Mouse (Mus musculus) c-Kit-positive CD71-positive TER-119-positive erythroid progenitor cells, embryonic 14.5 days (primary cell): ENCODE data around the gene Fbxw4.
"Not testable (repeated sequence)": the region's sequence is repeated elsewhere in the genome, so short reads cannot be mapped to it uniquely, and the experiment has no call there.

Experiments
- DNase-seq: peaks from one replicate; pipeline ENCODE4 v3.0.0-alpha.2; 2013; ENCODE audit warnings: low spot score

Fbxw4 gene

GRCm38 (mm10) chr19:45656810-45657595 is 3.1 kb downstream of the Fbxw4 start:
- no peak for DNase-seq

DNA sequence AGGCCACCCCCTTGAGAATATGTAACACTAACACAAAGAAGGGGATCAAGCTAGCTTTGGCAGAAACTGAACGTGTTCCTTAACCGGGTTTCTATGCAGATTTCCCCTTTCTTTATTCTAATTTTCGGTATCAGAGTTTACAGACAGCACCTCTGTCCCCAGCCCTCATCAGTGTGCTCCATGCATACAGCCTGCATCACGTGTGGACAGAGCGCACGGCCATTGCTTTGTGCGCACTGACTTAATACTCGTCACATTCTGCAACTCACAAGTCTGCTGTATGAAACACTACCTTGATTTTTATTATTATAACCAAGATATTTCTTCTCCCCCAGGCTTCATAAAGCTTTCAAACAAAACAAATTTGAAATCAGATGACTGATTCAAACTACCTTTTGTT is 4.2 kb downstream of the Fbxw4 start:
- no peak for DNase-seq

DNA sequence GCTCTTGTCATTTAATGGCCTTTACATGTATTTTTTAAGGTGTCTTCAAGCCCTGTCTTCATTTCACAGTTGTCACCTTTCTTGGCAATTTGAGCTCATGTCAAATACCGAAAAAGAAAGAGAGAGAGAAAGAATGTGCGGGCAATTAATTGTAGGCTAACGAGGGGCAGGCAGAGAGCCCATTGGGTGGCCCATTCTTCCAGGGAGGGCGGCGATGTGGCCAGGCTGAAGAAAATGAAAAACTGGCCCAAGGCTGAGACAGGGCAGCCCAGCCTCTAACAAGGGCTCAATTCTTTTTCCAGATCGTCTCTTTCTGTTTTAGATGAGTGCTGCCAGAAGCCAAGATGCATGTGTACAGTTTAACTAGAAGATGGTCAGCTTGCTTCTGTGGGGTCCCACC is 6.1 kb downstream of the Fbxw4 start:
- no peak for DNase-seq

- no peak for DNase-seq
Measured at GRCm38 (mm10) chr19:45652286-45652988, 7.7 kb downstream of the Fbxw4 start.

GRCm38 (mm10) chr19:45651524-45651923 is 8.6 kb downstream of the Fbxw4 start:
- DNase-seq: no peak

DNA sequence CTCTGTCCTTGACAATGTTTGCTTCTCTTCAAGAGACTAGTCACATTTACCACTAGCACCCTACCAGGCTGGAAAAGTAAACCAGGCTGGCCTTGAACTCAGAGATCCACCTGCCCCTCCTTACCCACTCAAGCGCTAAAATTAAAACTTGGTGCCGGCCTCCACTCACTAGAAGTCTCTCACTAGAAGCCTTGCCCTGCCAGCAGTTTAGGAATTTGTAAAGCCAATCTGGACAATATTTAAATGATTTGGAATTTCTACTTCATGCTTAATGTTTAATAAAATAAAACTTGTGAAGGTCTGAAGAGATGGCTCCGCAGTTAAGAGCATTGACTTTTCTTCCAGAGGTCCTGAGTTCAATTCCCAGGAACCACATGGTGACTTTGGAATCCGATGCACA is 10.3 kb downstream of the Fbxw4 start:
- DNase-seq: no peak

- not testable (repeated sequence) for DNase-seq
Measured at GRCm38 (mm10) chr19:45648469-45648868, 11.6 kb downstream of the Fbxw4 start.

- DNase-seq: no peak
Measured at GRCm38 (mm10) chr19:45646866-45647265, 13.2 kb downstream of the Fbxw4 start.

DNA sequence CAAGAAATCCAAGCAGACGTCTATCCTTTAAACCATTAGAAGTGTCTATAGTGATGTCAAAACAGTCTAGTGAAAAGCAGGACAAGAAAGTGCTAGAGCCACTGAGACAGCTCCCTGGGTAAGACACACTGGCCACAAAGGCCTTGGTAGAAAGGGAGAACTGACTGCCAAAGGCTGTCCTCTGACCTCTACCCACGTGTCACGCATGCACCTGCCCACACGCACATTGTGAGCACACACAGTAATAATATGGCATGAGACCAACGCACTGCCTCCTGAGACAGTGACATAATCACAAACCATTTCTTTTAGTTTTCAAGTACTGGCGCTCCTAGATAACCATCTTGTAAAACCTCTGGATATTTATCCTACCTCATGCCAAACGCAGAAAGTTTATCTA is 19.4 kb downstream of the Fbxw4 start:
- no peak for DNase-seq

- no peak for DNase-seq
Measured at GRCm38 (mm10) chr19:45635960-45636359, 24.2 kb downstream of the Fbxw4 start.

- DNase-seq: peak; percentile 51
Measured at GRCm38 (mm10) chr19:45631584-45631983, 28.5 kb downstream of the Fbxw4 start.

GRCm38 (mm10) chr19:45630953-45631352 is 29.2 kb downstream of the Fbxw4 start:
- no peak for DNase-seq

GRCm38 (mm10) chr19:45629219-45629618 is 30.9 kb downstream of the Fbxw4 start:
- DNase-seq: no peak

DNA sequence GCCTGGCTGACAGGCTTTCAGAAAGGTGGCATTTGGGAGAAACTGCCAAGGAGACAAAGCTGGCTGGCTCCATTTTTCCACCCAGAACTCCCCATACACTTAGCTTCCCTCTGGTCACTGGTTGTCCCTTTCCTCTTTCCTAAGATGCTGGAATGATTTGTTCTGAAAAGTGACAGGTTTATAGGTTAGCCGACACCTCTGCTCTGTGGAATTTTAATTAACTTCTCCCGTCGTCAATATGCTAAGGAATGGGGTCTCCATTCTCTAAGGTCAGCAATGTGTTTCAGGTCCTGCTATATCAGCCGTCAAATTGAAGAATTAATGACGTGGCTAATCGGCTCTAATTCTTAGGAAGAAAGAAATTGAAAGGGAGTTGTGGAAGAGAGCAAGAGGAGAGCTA is 31.5 kb downstream of the Fbxw4 start:
- DNase-seq: no peak

GRCm38 (mm10) chr19:45627036-45627435 is 33.1 kb downstream of the Fbxw4 start:
- no peak for DNase-seq

GRCm38 (mm10) chr19:45623710-45624109 is 36.4 kb downstream of the Fbxw4 start:
- DNase-seq: no peak

DNA sequence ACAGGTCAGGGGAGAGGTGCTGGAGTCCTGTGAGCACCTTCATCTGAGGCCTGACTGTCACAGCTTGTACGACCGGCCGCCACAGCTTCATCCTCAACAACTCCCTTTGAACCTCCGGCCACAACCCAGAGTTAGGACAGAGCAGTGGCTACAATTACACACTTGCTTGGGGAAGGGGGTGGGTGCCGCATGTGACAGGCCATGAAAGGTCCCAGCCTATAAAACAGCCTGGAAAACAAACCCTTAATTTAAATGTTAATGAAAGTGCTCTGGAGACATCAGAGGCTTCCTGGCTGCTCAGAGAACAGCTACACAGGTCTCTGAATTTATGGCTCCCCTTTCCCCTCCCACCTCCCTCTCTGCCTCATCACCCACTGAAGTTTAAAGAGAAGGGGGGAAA is 38.0 kb downstream of the Fbxw4 start:
- no peak for DNase-seq

- DNase-seq: no peak
Measured at GRCm38 (mm10) chr19:45621061-45621460, 39.1 kb downstream of the Fbxw4 start.

- no peak for DNase-seq
Measured at GRCm38 (mm10) chr19:45619744-45620501, 40.2 kb downstream of the Fbxw4 start.

DNA sequence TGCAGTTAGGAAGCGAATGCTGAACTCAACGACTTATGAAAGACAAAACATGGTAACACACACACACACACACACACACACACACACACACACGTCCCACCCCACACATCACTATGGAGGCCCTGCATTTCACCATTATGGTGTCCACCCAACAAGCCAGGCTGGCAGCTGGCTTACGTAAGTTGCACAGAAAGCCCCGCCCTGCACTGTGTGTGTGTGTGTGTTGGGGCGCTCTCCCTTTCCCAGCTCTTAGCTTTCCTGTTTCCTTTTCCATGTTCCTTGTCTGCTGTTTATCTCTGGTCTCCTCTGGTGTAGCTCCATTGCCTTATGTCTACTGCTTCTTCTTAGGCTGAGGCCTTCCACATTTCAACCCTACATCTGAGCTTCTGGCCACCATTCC is 41.9 kb downstream of the Fbxw4 start:
- DNase-seq: no peak

DNA sequence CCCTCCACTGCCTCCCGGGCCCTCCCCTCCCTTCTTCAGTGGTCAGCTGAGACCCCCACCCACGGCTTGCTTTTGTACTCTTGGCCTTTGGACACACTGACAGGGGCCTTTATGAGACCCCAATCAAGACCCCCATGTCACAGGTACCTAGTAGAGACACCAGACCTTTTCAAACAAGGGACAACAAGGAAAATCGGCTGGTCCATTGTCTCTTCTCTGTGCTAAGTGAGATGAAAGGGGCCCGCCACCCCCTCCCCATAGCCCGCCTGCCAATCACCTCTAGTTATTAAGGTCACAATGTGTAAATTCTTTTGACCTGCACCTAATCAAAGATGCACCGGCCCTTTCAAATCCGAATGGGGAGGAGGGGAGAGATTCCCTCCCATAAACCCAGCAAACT is 43.4 kb downstream of the Fbxw4 start:
- no peak for DNase-seq

GRCm38 (mm10) chr19:45616214-45616518 is 43.9 kb downstream of the Fbxw4 start:
- DNase-seq: no peak
